ENCODE assay signal across 15 mouse cellular contexts in genomic region chr11:100825451-100825850, GRCm38 (mm10).
"Had no signal": no experiment of that assay in that cellular context is flagged by ENCODE, and none has a peak within 500 bp of the region (broad histone marks: within the 10 kb centered on the region; RNA-seq: fewer than 3 reads in every experiment).

No protein-coding gene starts in this region.

- DNase-seq: kidney, postnatal 14 days; lung, adult 2 months; lung, postnatal 36 days; midbrain, embryonic 14.5 days; right cerebral cortex, postnatal 4 days; spleen, adult 18-20 months had no signal

- H3K4me3 ChIP-seq: kidney, embryonic 15.5 days; limb, embryonic 10.5 days; liver, embryonic 15.5 days; midbrain, embryonic 10.5 days; myocyte; neural tube, embryonic 15.5 days; stomach, embryonic 15.5 days had no signal

- H3K27ac ChIP-seq: kidney, embryonic 15.5 days; limb, embryonic 10.5 days; liver, embryonic 15.5 days; midbrain, embryonic 10.5 days; neural tube, embryonic 15.5 days; stomach, embryonic 15.5 days had no signal

- H3K9me3 ChIP-seq: kidney, embryonic 15.5 days; limb, embryonic 10.5 days; liver, embryonic 15.5 days; midbrain, embryonic 10.5 days; neural tube, embryonic 15.5 days; stomach, embryonic 15.5 days had no signal

- H3K36me3 ChIP-seq: kidney, embryonic 15.5 days; limb, embryonic 10.5 days; liver, embryonic 15.5 days; midbrain, embryonic 10.5 days; neural tube, embryonic 15.5 days; stomach, embryonic 15.5 days had no signal

- H3K27me3 ChIP-seq: kidney, embryonic 15.5 days; liver, embryonic 15.5 days; neural tube, embryonic 15.5 days; stomach, embryonic 15.5 days had no signal

- H3K4me2 ChIP-seq: kidney, embryonic 15.5 days; liver, embryonic 11.5 days; liver, embryonic 15.5 days; neural tube, embryonic 15.5 days; stomach, embryonic 15.5 days had no signal

- ATAC-seq: lung, postnatal 0 days had no signal

- H3K9ac ChIP-seq: kidney, embryonic 15.5 days; liver, embryonic 15.5 days; neural tube, embryonic 15.5 days; stomach, embryonic 15.5 days had no signal

- H3K4me1 ChIP-seq: stomach, embryonic 15.5 days had no signal
